Mouse (Mus musculus) lung, postnatal 4 days (tissue): ENCODE data around the gene Kdm2b.

Source experiments
- DNase-seq, 2 experiments: peaks; one replicate each; pipeline ENCODE4 v3.0.0; 2021

Kdm2b gene

GRCm38 (mm10) chr5:122887926-122888611, 101.6 kb downstream of the Kdm2b start:
- DNase-seq, result no peak

DNA sequence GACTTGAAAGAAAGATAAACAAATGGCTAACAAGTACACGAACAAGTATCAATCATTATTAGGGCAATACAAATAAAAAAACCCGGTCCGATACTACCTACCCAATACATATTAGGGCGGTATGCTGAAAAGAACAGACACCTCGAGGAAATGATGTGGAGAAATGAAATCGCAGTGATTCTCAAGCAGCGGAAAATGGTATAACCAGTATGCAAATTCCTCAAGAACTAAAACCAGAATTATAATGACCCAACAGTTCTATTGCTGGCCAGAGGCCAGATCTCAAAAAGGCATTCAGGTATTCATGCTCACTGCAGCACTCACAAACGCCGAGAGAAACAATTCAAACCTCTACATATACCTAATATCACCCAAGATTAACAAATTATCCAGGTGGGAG, 102.6 kb downstream of the Kdm2b start:
- no peak for DNase-seq

DNA sequence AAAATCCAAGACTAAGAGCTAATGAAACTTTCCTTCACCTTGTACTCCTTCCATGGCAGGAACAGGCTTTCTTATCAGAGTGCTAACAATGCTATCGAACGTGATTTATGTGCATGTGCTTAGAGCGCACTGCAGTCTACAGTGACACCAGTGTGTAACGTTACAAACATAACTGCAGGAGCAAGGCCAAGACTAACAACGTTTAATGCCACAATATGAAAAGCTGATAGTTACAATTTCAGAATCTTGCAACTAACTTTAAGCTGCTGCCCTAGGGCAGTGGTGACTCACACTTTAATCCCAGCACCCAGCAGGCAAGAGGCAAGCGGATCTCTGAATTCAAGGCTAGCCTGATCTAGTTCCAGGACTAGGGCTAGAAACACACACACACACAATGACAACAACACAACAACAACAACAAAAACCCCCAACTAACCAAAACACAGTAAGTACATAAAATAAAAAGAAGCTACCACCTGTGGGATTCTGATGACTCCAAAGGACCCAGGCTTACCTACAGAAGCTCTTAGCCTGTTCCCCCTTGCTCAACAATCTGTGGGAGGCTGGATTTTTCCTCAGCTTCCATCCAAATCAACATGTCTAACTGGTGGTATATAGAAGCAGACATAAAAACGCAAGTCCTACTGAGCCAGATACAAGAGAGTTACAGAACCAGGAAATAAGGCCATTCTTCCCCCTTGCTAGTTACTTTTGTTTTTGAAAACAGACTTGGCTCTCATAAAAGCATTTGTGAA, 104.9 kb downstream of the Kdm2b start:
- no peak for DNase-seq

DNA sequence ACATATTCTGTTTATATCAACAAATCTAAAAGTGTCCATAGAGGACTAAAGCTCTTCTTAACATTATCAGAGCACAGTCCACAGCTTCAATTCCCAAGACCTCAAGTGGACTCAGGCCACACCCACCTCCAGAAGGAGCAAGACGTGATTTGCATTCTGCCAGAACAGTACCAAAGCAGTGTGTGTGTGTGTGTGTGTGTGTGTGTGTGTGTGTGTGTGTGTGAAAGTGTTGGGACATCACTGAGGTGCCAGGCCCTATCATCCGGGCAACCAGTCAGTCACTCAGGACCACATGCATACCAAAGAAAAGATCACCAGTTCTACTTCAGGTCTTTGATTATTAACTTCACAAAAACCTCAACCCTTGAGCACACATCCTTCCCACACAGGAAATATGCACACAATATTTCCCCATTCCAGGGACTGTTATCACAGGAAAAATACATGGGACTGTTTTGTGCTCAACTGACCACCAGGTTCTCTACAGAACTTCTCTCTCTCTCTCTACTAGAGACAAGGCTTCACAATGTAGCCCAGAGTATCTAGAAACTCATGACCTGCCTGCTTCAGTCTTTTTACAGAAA, 105.9 kb downstream of the Kdm2b start:
- peak in 1 of 2 experiments; percentile 38 for DNase-seq

DNA sequence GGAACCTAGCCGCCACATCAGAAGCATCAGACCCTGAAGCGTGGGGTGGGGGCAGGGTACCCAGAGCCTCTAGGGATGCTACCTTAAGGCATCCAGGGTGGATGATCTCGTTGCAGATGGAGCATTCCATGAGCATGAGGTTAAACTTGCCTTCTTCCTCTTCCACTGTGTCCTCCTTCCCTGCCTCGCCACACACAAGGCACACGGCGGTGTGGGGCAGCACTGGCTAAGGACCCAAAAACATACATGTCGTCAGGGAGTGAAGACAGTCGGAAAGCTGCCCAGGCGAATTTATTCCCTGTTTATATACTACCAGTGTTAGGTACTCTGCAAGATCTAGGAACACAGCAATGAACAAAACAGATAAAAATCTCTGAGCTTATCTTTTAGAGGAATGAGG, 106.4 kb downstream of the Kdm2b start:
- DNase-seq, result no peak

DNA sequence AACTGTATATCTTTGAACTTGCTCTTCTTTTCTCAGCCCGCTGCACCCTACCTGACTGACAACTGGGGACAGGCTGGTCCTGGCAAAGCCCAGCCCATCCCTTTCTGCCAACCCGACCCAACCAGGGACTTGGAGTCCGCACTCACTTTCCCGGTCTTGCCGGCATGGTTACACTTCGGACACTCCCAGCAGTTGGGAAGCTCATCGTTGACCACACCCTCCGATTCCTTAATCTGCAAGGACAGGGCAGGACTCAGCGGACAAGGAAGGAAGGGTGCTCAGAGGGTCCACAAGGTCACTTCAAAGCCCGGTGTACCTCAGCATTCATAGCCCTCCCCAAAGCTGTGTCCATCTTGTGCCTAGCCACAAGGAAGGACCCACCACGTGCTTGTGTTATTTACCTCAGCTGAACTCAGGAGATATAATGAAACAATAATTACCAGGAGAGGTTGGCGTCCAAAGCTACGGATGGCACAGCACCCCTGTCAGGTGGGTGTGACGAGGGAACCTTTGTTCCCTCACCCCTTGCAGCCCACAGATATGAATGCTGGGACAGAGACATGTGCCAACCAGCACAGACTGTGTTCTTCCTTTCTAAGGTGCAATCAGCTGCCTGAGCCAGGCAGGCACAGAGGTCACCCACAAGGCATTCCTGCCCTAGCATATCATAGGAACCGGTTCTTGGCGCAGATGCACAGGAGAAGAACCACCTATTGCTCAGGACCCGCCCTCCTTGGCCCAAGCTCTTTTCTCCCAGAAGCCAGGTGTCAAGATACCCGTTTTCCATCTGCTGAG, 107.2 kb downstream of the Kdm2b start:
- no peak for DNase-seq

DNA sequence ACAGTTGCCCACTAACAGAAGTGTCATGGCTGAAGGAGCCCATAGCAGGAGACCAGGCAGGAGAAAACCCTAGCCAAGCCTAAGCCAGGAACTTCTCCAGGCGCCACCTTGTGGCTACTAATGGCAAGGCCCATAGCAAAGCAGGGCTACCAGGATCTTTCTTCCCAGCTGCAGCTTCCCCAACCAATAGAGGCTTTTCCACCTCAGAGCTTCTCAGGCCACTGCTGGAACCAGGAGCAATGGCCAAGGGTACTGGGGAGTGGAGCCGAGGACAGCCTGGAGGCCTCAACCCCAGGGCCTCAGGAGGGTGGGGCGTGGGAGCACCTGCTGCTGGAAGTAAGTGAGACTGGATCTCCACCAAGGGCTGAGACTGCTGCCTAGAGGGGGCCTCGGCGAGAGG, 108.3 kb downstream of the Kdm2b start:
- peak; percentile 64 to 77 for DNase-seq

GRCm38 (mm10) chr5:122880241-122880980, 109.2 kb downstream of the Kdm2b start:
- DNase-seq, result no peak

- no peak for DNase-seq
Observed at GRCm38 (mm10) chr5:122876671-122877070, 113.0 kb downstream of the Kdm2b start.

- no peak for DNase-seq
Observed at GRCm38 (mm10) chr5:122874359-122874758, 115.3 kb downstream of the Kdm2b start.

GRCm38 (mm10) chr5:122873573-122873972, 116.0 kb downstream of the Kdm2b start:
- no peak for DNase-seq

- DNase-seq, result no peak
Observed at GRCm38 (mm10) chr5:122872626-122873025, 117.0 kb downstream of the Kdm2b start.

DNA sequence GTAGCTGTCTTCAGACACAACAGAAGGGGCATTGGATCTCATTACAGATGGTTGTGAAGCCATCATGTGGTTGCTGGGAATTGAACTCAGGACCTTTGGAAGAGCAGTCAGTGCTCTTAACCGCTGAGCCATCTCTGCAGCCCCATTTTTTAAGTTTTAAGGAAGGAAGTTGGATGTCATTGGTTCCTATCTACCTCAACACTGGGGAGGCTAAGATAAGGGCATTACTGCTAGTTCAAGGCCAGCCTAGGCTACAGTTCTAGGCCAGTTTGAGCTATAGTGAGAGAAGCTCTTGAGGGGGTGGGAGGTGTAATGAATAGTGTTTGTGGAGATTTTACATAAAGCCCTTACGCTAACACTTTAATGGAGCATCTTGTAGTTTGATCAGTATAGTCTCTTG, 126.6 kb downstream of the Kdm2b start:
- no peak for DNase-seq

DNA sequence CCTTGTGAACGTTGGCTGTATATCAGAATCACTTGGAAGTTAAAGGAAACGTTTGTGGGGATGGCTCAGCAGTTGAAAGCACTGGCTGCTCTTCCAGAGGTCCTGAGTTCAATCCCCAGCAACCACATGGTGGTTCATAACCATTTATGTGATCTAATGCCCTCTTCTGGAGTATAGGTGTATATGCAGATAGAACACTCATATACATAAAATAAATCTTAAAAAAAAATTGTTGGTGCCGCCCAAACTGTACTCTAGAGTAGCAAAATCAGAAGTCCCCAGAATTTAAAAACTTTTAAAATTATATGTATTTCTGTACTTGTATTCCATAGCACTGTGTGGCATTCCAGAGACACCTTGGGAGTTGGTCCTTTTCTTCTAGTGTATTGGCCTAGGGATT, 133.8 kb downstream of the Kdm2b start:
- DNase-seq, result no peak

GRCm38 (mm10) chr5:122852611-122853010, 137.0 kb downstream of the Kdm2b start:
- no peak for DNase-seq

DNA sequence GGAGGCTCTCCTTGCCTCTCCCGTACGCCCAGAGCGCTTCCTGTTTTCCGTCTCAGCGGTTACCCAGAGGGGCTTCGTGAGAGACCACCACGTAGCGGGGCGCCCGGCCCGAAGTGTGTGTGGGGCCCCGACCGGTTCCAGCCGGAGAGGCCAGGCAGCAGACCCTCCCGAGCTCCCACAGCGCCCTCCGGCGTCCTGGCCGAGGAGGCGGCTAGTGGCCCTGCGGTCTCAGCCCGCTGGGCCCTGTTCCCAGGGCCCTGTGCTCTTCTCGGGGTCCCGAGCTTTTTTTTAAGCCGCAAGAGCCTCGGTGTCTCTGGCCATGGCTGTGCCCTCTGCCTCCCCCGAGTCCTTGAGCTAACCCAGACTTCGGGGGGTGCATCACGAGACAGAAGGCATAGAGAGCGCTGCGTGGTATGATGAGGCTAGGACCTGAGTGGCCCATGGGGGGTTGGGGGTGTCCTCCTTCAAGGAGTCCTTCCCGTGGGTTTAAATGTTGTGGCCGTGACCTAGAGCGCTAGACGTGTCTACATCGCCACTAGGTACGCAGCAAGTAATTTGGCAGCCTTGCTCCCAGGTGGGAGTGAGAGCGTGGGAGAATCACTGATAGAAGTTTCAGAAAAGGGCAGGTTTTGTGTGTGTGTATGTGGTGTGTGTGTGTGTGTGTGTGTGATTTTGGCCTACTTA, 139.2 kb downstream of the Kdm2b start:
- peak in 1 of 2 experiments; percentile 82 for DNase-seq

DNA sequence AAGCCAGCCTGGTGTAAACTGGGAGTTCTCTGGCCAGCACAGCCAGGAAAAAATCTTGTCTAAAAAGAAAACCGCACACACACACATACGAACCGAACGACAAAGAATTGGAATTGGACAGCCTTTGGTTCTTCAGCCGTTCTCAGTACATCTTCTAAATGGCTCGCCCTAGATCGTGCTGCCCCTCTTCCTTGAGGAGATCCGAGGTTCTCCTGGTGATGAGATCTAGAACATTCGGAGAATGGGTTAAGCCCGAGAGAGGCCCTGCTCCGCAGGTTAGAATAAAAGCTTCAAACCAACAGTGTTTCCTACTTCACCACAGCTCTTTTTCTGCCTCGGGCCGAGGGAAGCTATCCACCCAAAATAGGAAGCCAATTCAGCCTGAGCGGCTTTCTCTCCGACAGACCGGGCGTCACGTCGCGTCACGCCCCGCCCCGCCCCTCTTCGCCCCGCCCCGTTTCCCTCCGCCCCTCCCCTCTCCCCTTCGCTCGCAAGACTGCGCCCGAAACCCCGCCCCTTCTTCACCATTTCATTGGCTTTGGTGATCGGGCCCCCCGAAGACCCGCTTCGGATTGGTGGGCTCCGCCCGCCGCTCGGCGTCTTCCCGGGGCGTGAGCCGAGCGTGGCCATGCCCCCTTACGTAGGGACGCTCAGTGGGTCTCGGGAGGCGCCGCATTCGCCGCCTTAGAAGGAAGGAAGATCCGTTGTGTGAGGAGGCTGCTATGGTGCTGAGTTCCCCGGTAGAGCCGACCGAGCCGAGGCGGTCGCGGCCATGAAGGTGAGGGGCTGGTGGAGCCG, 139.9 kb downstream of the Kdm2b start, which contains the start of gene Rnf34:
TSS of gene Rnf34 (plus strand) at position 528 of the 798 bp plus-strand sequence.
- peak; percentile 98 to 99 for DNase-seq

- no peak for DNase-seq
Observed at GRCm38 (mm10) chr5:122843799-122844198, 145.8 kb downstream of the Kdm2b start.

DNA sequence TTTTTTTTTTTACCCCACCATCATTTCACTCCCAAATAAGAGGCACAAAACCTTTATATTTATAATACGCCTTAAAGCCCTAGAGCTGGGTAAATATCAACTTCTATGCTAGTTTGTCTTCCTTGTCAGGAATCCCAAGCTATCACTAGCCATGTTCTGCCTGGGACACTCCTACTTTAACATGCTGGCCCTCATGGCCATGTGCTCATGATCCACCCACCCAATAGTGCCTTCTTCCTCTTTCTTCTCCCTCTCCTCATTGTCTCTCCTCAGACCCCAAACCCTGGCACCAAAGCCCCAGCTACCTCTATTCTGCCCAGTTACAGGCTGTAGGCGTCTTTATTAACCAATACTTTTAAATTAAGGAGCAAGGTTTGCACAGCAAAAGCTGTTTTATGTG, 148.5 kb downstream of the Kdm2b start:
- DNase-seq, result no peak

GRCm38 (mm10) chr5:122832996-122833395, 156.6 kb downstream of the Kdm2b start:
- no peak for DNase-seq

DNA sequence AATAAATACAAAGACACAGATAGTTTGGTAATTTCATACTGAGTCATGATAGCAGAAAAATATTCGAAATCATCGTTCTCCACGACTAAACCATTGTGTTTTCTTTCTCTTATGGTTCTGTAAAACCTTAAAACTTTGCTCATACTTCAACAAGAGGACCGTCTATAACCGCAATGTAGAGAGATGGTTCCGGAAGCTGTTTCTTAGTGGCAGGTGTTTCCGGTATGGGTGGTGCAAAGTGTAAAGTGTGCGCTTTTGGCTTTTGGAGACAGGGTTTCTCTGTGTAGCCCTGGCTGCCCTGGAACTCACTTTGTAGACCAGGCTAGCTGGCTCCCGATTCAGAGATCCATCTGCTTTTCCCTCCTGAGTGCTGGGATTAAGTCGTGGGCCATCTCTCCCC, 157.1 kb downstream of the Kdm2b start:
- DNase-seq, result no peak
